Mouse (Mus musculus): ENCODE data around the gene Crispld2. TPM values are rescaled to one million over a fixed set of nuclear protein-coding genes. Genes with fewer than 3 reads are reported as not detected.

The Crispld2 gene
- total and polyA plus RNA-seq, 3 experiments, result 1.7 to 2.2 TPM; not detected in 1

DNA sequence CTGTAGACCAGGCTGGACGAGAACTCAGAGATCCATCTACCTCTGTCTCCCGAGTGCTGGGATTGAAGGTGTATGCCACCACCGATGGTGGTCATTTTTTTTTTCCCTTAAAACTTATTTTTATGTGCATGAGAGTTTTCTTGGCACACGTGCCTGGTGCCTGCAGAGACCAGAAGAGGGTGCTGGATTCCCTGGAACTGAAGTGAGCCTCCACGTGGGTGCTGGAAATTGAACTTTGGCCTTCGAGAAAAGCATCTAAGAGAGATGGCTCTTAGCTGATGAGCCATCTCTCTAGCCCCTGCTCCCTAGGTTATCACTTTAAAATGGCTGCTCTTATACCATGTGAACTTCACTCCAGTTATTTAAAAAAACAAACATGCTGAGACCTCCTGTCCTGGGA lies 82.3 kb downstream of the Crispld2 start:
- TF ChIP-seq ZMIZ1 (IDR thresholded peaks at IDR 0.05; ENCODE audit: low read depth, low read length) (no peak), ZC3H11A (IDR thresholded peaks at IDR 0.05; ENCODE audit: low read depth, low read length) (no peak), MAX (IDR thresholded peaks at IDR 0.05; ENCODE audit: low read length) (no peak), MAFK (IDR thresholded peaks at IDR 0.05; ENCODE audit: borderline replicate concordance, low read depth, low read length) (no peak), KAT2A (conservative IDR thresholded peaks at IDR 0.05; ENCODE audit: low read depth, low read length) (no peak), SIN3A (IDR thresholded peaks at IDR 0.05; ENCODE audit: low read length) (no peak), NELFE (IDR thresholded peaks at IDR 0.05; ENCODE audit: low read depth, low read length) (no peak), ELF1 (IDR thresholded peaks at IDR 0.05; ENCODE audit: low read depth, low read length) (no peak), POLR2AphosphoS5 (IDR thresholded peaks at IDR 0.05; ENCODE audit: borderline replicate concordance, low read depth, low read length) (no peak), MEF2A (IDR thresholded peaks at IDR 0.05; ENCODE audit: extremely low read depth, insufficient replicate concordance, low read depth, low read length, poor library complexity, severe bottlenecking) (no peak), MXI1 (IDR thresholded peaks at IDR 0.05; ENCODE audit: low read depth, low read length) (no peak), USF1 (IDR thresholded peaks at IDR 0.05; ENCODE audit: low read depth, low read length) (no peak), POLR2A (IDR thresholded peaks at IDR 0.05; ENCODE audit: control insufficient read depth in 1 of 2, insufficient read depth in 1 of 2, low read depth in 1 of 2, low read length in 2 of 2, poor library complexity in 1 of 2) (no peak), MYC (IDR thresholded peaks at IDR 0.05; ENCODE audit: low read depth, low read length) (no peak), ETS1 (IDR thresholded peaks at IDR 0.05; ENCODE audit: low read depth, low read length) (no peak), TBP (IDR thresholded peaks at IDR 0.05; ENCODE audit: low read depth, low read length) (no peak), SMC3 (IDR thresholded peaks at IDR 0.05; ENCODE audit: low read depth, low read length) (no peak), TCF12 (IDR thresholded peaks at IDR 0.05; ENCODE audit: low read depth, low read length) (no peak), E2F4 (IDR thresholded peaks at IDR 0.05; ENCODE audit: borderline replicate concordance, low read depth, low read length) (no peak), TAL1 (IDR thresholded peaks at IDR 0.05; ENCODE audit: low read length) (no peak)
- Histone ChIP-seq H3K36me3 (ENCODE audit: control insufficient read depth in 1 of 2, insufficient read depth in 2 of 2, low read length in 2 of 2) (peaks cover 0 to 3% of the 10 kb centered on the region in 2 experiments; a peak in 2 of 4 replicates), H3K27ac (ENCODE audit: control insufficient read depth, low read depth, low read length) (no peak overlapping the region), H3K79me2 (ENCODE audit: control insufficient read depth, insufficient read depth, low read length, poor library complexity) (no peaks in the 10 kb centered on the region), H3K4me3 (ENCODE audit: control insufficient read depth in 1 of 2, insufficient read depth in 1 of 2, low read depth in 2 of 2, low read length in 2 of 2) (no peak overlapping the region), H3K27me3 (ENCODE audit: control insufficient read depth in 1 of 2, insufficient read depth in 2 of 2, low read length in 2 of 2) (no peaks in the 10 kb centered on the region), H3K9ac (ENCODE audit: control insufficient read depth, low read depth, low read length, poor library complexity, severe bottlenecking) (no peak overlapping the region), H3K4me1 (ENCODE audit: control insufficient read depth in 1 of 2, insufficient read depth in 2 of 2, low read length in 2 of 2) (peaks cover 0 to 8% of the 10 kb centered on the region in 2 experiments; a peak in 2 of 4 replicates), H3K9me3 (replicated peaks; ENCODE audit: insufficient read depth, low read length) (no peaks in the 10 kb centered on the region)
- DNase-seq (ENCODE audit: low read depth, low spot score), result no peak

GRCm38 (mm10) chr8:120075347-120075746 lies 83.1 kb downstream of the Crispld2 start:
- Histone ChIP-seq H3K79me2 (ENCODE audit: control insufficient read depth, insufficient read depth, low read length, poor library complexity) (no peaks in the 10 kb centered on the region), H3K27me3 (ENCODE audit: control insufficient read depth in 1 of 2, insufficient read depth in 2 of 2, low read length in 2 of 2) (no peaks in the 10 kb centered on the region)
- TF ChIP-seq E2F4 (IDR thresholded peaks at IDR 0.05; ENCODE audit: borderline replicate concordance, low read depth, low read length), result no peak
- no peak for TF ChIP-seq USF2 (IDR thresholded peaks at IDR 0.05; ENCODE audit: borderline replicate concordance in 1 of 2, insufficient read depth in 1 of 2, low read depth in 1 of 2, low read length in 2 of 2)
- no peak for TF ChIP-seq GABPA (IDR thresholded peaks at IDR 0.05; ENCODE audit: low read depth, low read length)
- no peak for TF ChIP-seq MAFK (IDR thresholded peaks at IDR 0.05; ENCODE audit: borderline replicate concordance, low read depth, low read length)
- TF ChIP-seq SIN3A (IDR thresholded peaks at IDR 0.05; ENCODE audit: low read length), result no peak
- no peak for TF ChIP-seq JUND (IDR thresholded peaks at IDR 0.05; ENCODE audit: low read depth, low read length)
- no peak for TF ChIP-seq ELF1 (IDR thresholded peaks at IDR 0.05; ENCODE audit: low read depth, low read length)
- TF ChIP-seq BHLHE40 (IDR thresholded peaks at IDR 0.05; ENCODE audit: borderline replicate concordance, low read depth, low read length), result no peak
- TF ChIP-seq UBTF (IDR thresholded peaks at IDR 0.05; ENCODE audit: borderline replicate concordance, insufficient read depth, low read depth, low read length), result no peak
- TF ChIP-seq POLR2AphosphoS5 (IDR thresholded peaks at IDR 0.05; ENCODE audit: borderline replicate concordance, low read depth, low read length), result no peak
- no peak for TF ChIP-seq POLR2AphosphoS2 (IDR thresholded peaks at IDR 0.05; ENCODE audit: low read length)
- TF ChIP-seq ZMIZ1 (IDR thresholded peaks at IDR 0.05; ENCODE audit: low read depth, low read length), result no peak
- no peak for TF ChIP-seq MXI1 (IDR thresholded peaks at IDR 0.05; ENCODE audit: low read depth, low read length)
- TF ChIP-seq SMC3 (IDR thresholded peaks at IDR 0.05; ENCODE audit: low read depth, low read length), result no peak
- no peak for TF ChIP-seq KAT2A (conservative IDR thresholded peaks at IDR 0.05; ENCODE audit: low read depth, low read length)
- no peak for TF ChIP-seq TBP (IDR thresholded peaks at IDR 0.05; ENCODE audit: low read depth, low read length)
- no peak for TF ChIP-seq NRF1 (IDR thresholded peaks at IDR 0.05; ENCODE audit: insufficient read depth, low read depth, low read length, poor library complexity, severe bottlenecking)
- no peak for TF ChIP-seq ZKSCAN1 (IDR thresholded peaks at IDR 0.05; ENCODE audit: low read depth, low read length)
- no peak for TF ChIP-seq ETS1 (IDR thresholded peaks at IDR 0.05; ENCODE audit: low read depth, low read length)

More at GRCm38 (mm10) chr8:120075347-120075746, 83.1 kb downstream of the Crispld2 start:
- Histone ChIP-seq H3K9ac (ENCODE audit: control insufficient read depth, low read depth, low read length, poor library complexity, severe bottlenecking) (no peak overlapping the region), H3K4me3 (ENCODE audit: control insufficient read depth in 1 of 2, insufficient read depth in 1 of 2, low read depth in 2 of 2, low read length in 2 of 2) (no peak overlapping the region), H3K4me1 (ENCODE audit: control insufficient read depth in 1 of 2, insufficient read depth in 2 of 2, low read length in 2 of 2) (peaks cover 0 to 8% of the 10 kb centered on the region in 2 experiments; a peak in 2 of 4 replicates), H3K9me3 (replicated peaks; ENCODE audit: insufficient read depth, low read length) (no peaks in the 10 kb centered on the region), H3K36me3 (ENCODE audit: control insufficient read depth in 1 of 2, insufficient read depth in 2 of 2, low read length in 2 of 2) (peaks cover 0 to 3% of the 10 kb centered on the region in 2 experiments; a peak in 2 of 4 replicates), H3K27ac (ENCODE audit: control insufficient read depth, low read depth, low read length) (no peak overlapping the region)
- DNase-seq (ENCODE audit: low read depth, low spot score), result no peak

Data from MEL (cell line).